Mouse (Mus musculus) left cerebral cortex, postnatal 36 days (tissue): ENCODE data around the gene Lclat1. TPM values are rescaled to one million over a fixed set of nuclear protein-coding genes. Genes with fewer than 3 reads are reported as not detected.
"Not testable (repeated sequence)": the region's sequence is repeated elsewhere in the genome, so short reads cannot be mapped to it uniquely, and the experiment has no call there.

ENCODE experiments used
- DNase-seq, 2 experiments: peaks; one replicate each; pipeline ENCODE4 v3.0.0; 2021 to 2022; ENCODE audit warnings: low spot score in 2 of 2, mixed read lengths in 1 of 2
- intact Hi-C: fragments of 180-260 bp; cut with DNase I; formaldehyde crosslinking; loops from one replicate; pipeline ENCODE4 v1.15.1; 2025
- total RNA-seq, 2 experiments: library from RNA; stranded (reverse); gene quantifications; 2 replicates each; pipeline ENCODE4 v1.2.3; 2021

The Lclat1 gene
- total RNA-seq, 2 experiments from 2014 or later, result 36.9 to 42.0 TPM

GRCm38 (mm10) chr17:73120545-73120944 is 12.8 kb downstream of the Lclat1 start:
- DNase-seq, result no peak
- intact Hi-C loops, result no loop called here

DNA sequence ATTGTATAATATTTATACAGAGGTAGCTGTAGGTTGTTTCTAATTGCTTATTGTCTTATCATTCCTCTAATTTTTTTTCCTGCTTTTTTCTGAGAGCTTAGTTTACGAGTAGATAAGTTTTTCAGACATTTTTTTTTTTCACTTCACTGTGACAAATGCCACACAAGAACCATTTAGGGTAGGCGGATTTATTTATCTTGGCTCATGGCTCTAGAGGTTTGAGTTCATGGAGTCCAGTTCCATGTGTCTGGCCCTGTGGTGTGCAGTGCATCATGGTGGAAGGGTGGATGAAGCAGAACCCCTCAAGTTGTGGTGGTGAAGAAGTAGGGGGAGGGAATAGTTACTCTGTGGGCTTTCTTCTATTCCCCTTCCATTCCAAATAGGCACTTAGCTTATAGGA is 13.9 kb downstream of the Lclat1 start:
- intact Hi-C loops, result no loop called here
- no peak for DNase-seq

DNA sequence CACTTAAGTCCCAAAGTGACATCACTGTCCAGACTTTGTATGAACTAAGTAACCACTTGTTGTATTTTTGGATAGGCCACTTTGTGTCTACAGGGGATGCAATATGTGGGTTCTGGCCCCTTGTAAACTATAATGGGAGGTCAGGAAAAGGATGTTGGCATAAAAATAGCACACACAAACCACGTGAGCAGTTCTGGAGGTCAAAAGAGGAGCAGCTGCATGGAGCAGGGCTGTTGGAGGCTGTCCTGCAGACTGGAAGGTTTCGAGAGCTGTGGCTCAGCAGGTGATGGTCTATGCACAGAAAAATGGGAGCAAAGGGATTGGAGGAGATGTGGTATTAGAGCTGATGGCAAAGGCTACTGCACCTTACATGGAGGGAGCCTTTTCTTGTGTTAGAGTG is 18.6 kb downstream of the Lclat1 start:
- intact Hi-C loops, result no loop called here
- DNase-seq, result no peak

- no peak for DNase-seq
Observed at GRCm38 (mm10) chr17:73126903-73127302, 19.1 kb downstream of the Lclat1 start.

DNA sequence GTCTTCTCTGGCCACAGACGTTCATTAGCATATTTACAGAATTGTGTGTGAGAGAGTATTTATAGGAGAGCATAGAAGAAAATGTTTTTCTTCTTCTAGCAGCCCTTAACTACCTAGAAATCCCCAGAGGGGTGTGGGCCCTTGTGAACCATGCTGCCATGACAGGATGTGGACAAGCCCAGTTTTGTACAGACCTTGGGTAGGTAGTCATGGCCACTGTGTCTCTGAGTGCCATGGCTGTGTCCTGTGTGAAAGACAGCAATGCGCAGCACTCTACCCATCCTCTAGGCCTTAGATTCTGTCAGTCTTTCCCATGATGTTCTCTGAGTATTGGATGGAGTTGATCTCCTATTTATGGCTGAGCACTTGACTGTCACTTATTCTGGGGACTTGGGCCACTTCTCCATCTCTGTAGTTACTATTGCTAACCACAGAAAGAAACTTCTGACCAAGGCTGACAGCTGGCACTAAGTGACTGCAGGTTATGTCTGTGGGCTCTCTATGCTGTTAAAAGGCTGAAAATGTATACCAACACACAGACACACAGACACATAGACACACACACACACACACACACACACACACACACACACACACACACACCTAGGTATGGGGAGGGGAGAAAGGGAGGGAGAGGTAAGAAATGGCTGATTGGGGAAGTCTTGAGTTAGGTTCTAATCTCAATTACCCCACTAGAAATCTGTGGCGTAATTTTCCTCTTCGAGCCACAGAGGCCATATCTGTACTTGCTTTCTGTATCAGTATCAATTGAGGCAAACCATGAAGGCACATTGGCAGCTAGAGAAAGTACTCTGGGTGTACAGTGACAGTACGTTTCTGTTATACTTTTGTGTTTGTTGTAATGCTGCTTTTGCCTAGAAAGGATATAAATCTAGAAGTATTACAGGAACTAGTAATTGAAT is 29.0 kb downstream of the Lclat1 start:
- DNase-seq, result no peak
- intact Hi-C loops, result no loop called here

More at GRCm38 (mm10) chr17:73126903-73127302, 19.1 kb downstream of the Lclat1 start:
- intact Hi-C loops, result no loop called here

GRCm38 (mm10) chr17:73138217-73138616 is 30.4 kb downstream of the Lclat1 start:
- intact Hi-C loops, result no loop called here
- DNase-seq, result no peak

DNA sequence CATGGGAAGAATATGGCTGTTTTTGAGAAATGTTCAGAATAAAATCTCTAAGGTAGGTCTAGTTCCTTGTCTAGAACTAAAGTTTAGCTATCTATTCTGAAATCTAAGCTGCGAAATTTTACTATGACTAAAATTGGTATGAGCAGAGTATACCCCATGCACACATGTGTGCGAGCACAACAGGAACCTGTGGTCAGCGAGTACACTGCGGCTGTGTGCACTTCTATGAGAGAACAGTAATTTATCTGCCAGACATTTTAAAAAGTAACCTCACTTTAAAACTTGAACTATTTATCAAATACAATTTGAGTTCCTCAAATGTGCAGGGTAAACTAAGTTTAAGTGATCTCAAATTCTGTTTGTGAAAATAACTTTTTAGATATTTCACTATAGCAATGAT is 34.2 kb downstream of the Lclat1 start:
- intact Hi-C loops, result no loop called here

DNA sequence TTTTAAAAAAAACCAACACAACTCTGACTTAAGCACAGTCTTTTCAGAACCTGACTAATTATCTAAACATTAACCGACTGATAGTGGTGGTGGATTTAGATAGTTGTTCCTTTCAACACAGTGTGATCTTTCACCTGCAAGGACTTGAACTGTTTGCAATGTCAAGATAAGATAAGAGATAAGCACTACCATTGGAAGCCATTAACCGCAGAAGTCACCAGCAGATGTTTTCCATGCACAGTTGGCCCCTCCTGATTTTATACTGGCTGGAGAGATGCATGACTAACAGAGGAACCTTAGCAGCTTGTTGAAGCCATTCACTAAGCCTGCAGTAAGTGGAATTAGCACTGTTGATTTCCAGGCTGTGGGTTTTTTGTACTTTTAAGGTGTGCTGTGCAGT is 34.7 kb downstream of the Lclat1 start:
- no peak for DNase-seq
- intact Hi-C loops, result no loop called here

More for the DNA sequence above, 34.2 kb downstream of the Lclat1 start:
- no peak for DNase-seq

DNA sequence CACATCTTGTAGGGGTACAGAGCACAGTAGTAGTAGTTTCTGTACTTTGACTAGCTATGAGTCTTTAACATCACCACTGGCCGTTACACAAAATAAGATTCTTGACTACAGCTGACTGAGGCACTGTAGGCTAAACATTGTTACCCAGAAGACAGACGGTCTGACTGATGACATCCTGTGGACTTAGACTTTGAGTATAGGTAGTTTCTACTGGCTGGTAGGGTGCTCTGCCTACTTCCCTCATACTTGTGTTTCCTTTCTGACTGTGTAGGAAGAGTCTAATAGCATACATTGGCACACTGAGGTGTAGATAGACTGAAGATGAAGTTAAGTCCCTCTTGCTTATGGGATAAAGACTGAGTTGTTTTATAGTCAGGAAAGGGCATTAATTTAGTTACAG is 37.6 kb downstream of the Lclat1 start:
- intact Hi-C loops, result no loop called here

DNA sequence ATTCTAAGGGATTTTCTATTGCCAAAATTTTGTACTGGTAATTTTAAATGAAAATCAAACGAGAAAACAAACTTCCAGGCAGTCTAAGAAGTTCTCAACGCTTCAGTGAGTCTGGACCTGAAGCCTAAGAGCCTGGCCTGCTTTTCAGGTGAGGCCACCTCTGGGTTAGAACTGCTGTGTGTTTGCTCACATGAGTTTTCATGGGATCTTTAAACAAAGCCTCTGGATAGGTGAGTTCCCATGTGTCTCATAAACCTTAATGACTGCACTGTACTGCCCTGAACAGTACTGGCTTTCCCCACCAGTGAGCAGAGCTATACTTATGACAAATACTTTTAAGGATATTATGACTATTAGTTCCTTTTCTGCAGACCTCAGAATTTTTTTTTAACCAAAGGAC is 40.8 kb downstream of the Lclat1 start:
- intact Hi-C loops, result no loop called here
- no peak for DNase-seq

More for the DNA sequence above, 37.6 kb downstream of the Lclat1 start:
- DNase-seq, result no peak

DNA sequence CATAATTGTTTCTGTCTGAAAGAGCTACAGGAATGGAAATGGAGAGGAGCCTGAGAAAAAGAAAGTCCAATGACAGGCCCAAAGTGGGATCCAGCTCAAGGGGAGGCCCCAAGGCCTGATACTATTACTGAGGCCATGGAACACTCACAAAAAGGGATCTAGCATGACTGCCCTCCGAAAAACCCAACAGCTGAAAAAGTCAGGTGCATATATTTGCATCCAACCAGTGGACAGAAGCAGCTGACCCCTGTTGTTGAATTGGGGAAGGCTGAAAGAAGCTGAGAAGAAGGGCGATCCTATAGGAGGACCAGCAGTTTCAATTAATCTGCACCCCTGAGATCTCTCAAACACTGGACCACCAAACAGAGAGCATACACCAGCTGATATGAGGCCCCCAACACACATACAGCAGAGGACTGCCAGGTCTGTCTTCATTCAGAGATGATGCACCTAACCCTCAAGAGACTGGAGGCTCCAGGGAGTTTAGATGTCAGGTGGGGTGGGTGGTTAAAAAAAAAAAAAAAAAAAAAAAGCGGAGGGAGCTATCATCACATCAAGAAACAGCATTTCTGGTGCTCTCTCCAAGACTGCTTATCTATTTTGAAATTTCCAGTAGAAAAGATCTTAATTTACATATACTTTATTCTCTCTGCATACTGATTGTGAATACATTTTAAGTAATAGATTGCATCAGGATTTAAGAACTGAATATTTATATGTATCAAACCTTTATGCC is 45.2 kb downstream of the Lclat1 start:
- intact Hi-C loops, DNase-seq: not testable (repeated sequence)

GRCm38 (mm10) chr17:73153672-73154071 is 45.9 kb downstream of the Lclat1 start:
- intact Hi-C loops, result no loop called here
- no peak for DNase-seq

DNA sequence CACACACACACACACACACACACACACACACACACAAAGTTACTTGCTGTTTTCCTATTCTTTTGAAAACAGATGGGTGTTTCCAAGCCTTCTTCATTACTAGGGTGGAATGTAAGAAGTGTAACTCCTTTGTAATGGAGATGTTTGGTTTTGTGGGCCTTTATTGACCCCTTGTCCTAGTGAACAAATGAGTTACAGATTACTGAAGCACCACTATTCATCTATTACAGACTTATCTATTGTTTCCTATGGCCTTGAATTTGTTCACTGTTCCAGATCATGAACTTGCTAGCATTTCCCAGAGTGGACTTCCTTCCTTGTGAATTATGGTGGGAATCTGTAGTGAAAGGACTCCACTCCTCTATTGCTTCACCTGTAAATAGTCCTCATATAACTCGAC is 48.8 kb downstream of the Lclat1 start:
- no peak for DNase-seq
- intact Hi-C loops, result no loop called here

DNA sequence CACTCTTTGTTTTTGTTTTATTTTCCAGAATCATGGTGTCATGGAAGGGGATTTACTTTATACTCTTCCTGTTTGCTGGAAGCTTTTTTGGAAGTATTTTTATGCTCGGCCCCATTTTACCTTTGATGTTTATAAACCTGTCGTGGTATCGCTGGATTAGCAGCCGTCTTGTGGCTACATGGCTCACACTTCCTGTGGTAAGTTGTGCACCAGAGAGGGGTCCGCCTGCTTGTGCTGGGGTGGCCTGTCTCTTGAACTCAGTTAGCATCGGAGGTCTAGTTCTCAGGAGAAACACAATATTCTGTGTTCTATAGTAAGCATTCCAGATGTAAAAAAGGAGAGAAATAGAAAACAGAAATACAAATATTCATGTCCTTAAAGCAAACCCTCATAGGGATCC is 54.0 kb downstream of the Lclat1 start:
- intact Hi-C loops, result no loop called here
- DNase-seq, result no peak

DNA sequence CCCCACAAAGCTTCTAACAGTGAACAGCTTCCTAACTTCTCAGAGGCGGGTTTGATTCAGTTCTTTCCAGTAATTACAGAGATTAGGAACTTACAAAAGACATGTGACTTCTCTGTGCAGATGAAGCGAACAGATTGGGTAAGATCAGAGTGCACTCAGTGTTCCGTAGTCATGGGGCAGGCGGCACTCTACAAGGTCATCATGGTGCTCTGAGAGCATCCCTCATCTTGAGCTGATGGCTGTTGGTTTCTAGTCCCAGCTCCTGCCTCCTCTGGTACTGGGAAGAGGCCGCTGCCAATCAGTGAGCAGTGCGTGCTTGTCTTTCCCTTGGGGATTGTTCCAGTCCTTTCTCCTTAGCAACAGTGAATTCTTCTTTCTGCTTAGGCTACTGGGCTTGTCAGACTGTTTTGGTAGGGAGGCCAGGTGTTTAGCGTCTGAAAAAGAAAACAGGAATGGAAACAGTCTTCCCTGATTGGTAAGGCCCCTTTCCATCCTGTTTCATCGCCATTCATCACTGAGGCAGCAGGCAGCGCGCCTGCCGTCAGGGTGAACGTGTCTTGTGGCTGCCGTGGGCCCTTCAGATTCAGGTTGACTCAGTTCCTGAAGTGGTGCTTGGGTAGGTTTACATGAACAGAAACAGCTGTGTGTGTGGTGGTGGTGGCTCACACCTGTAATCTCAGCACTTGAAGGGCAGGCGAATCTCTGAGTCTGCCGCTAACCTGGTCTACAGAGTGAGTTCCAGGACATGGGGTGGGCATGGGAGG is 54.8 kb downstream of the Lclat1 start:
- DNase-seq, result no peak
- intact Hi-C loops, result no loop called here

DNA sequence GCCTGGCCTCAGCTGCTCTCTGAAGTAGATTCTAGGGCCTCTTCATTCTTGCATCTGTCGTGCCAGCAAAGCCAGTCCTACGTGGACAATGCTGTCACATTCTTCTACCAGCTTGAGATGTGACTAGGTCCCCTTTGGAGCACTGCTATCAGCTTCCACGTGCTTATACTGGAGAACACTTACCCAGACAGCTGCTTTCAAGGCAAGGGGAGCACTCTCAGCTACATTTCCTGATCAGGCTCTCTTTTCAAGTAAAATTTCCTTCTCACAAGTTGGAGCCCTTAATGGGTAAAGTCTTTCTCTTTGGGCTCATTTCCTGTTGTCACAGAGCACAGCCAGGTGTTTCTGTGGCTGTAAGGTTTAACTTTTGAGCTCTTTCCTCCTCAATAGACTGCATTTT is 55.8 kb downstream of the Lclat1 start:
- intact Hi-C loops, result no loop called here
- no peak for DNase-seq

DNA sequence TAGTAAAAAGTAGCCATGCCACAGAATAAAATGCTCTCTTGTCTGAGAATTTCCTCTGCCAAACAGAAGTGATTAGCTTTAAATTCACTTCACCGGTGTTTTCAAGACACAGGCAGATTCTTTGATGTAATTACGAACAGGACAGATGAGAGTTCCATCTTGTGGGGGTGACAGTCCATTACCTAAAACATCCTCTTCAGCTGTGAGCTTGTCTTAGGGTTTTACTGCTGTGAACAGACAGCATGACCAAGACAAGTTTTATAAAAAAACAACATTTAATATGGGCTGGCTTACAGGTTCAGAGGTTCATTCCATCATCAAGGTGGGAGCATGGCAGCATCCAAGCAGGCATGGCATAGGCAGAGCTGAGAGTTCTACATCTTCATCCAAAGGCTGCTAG is 56.3 kb downstream of the Lclat1 start:
- DNase-seq, result no peak
- intact Hi-C loops, result no loop called here

- intact Hi-C loops, result no loop called here
- no peak for DNase-seq
Observed at GRCm38 (mm10) chr17:73169461-73169860, 61.7 kb downstream of the Lclat1 start.

DNA sequence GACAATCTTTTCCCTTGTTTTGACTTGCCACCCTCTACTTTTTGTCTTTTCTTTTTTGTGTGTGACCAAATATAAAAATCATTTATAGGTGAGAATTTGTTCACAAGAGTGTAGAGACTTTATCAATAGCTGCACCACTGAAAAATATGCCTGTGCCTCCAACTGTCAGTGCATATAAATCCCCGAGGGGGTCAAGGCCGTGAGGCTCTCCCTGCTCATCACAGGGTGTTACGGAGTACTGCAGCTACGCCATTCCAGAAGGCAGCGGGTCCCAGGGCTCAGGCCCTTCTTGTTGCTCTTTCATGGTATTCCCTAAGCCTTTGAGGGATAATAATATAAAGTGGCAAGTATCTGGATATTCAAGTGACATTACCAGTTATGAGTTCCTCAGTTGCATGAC is 62.4 kb downstream of the Lclat1 start:
- intact Hi-C loops, result no loop called here
- DNase-seq, result no peak

DNA sequence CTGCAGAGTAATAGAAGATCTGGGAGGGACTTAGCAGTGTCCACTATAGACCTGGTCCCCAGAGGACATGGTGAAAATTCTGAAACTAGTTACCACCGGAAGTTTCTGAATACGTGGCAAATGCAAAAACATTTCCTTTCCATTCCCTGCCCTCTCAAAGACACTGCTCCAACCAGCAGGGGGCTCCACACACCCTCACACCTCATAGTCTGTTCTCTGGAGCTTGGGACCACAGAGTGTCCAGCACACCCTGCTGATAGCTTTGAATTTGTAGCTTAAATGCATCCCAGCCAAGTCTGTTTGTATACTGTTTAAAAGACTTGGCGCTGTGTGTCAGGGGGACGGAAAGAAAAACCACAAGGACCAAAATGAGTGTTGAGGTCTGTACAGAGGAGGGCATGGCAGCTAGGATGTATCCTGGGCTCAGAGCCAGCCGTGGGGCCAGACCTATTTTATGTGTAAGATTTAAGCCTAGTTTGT is 66.3 kb downstream of the Lclat1 start:
- intact Hi-C loops, result no loop called here
- DNase-seq, result no peak
